21 mouse cellular contexts compared by ENCODE assay signal in genomic region chr13:42285896-42286295, GRCm38 (mm10). TPM values are rescaled to one million over a fixed set of nuclear protein-coding genes. Genes with fewer than 3 reads are reported as not detected.
A peak's percentile ranks its signal among the peaks of the same experiment; 100 is the strongest.
DNase-seq lines count a peak whose midpoint lies in the region; ATAC-seq and TF ChIP-seq lines count a peak whose summit lies in the region.
"Had no signal": no experiment of that assay in that cellular context is flagged by ENCODE, and none has a peak within 500 bp of the region (broad histone marks: within the 10 kb centered on the region; RNA-seq: fewer than 3 reads in every experiment).

No protein-coding gene starts in this region.

- TF ChIP-seq CTCF in gastrocnemius, adult 2 months (IDR thresholded peaks at IDR 0.05): no peak
- no peak for TF ChIP-seq CTCF in CH12.LX (conservative IDR thresholded peaks at IDR 0.05 in 1 of 2, IDR thresholded peaks at IDR 0.05 in 1 of 2; ENCODE audit: low read depth in 2 of 2, low read length in 2 of 2)

- dilution Hi-C loops in CH12.LX (cut with MboI; ENCODE audit: extremely low pct_ligation_motif_present, extremely low pct_unique_long_range_greater_than_20kb, low sequenced_read_pairs): no loop called here

- no peak for ATAC-seq in forebrain, embryonic 13.5 days
- ATAC-seq: lung, postnatal 0 days had no signal

- H3K4me2 ChIP-seq in CH12.LX (ENCODE audit: insufficient read depth, low read depth, poor library complexity, severe bottlenecking): no peak overlapping the region
- H3K4me2 ChIP-seq in forebrain, embryonic 13.5 days: no peak overlapping the region
- H3K4me2 ChIP-seq: hindbrain, embryonic 13.5 days; limb, embryonic 12.5 days; liver, embryonic 15.5 days; neural tube, embryonic 15.5 days had no signal

- H3K36me3 ChIP-seq in CH12.LX (replicated peaks in 1 of 2; ENCODE audit: control insufficient read depth in 1 of 2, insufficient read depth in 1 of 2, low read length in 1 of 2): no peaks in the 10 kb centered on the region
- H3K36me3 ChIP-seq in forebrain, embryonic 13.5 days (ENCODE audit: poor library complexity, severe bottlenecking): no peaks in the 10 kb centered on the region
- H3K36me3 ChIP-seq: forebrain, embryonic 10.5 days; hindbrain, embryonic 13.5 days; limb, embryonic 12.5 days; liver, embryonic 15.5 days; neural tube, embryonic 15.5 days had no signal

- 91% methylated on average over 3 of the region's 3 CpGs for WGBS in forebrain, embryonic 13.5 days

- H3K27me3 ChIP-seq in CH12.LX (replicated peaks): no peaks in the 10 kb centered on the region
- H3K27me3 ChIP-seq in forebrain, embryonic 13.5 days: no peaks in the 10 kb centered on the region
- H3K27me3 ChIP-seq: hindbrain, embryonic 13.5 days; limb, embryonic 12.5 days; liver, embryonic 15.5 days; neural tube, embryonic 15.5 days had no signal

- TF ChIP-seq RAD21 in CH12.LX (IDR thresholded peaks at IDR 0.05; ENCODE audit: low read depth, low read length): no peak

- H3K27ac ChIP-seq in gastrocnemius, adult 2 months: no peak overlapping the region
- no peak overlapping the region for H3K27ac ChIP-seq in CH12.LX (ENCODE audit: insufficient read depth, low read depth)
- H3K27ac ChIP-seq in forebrain, embryonic 13.5 days: no peak overlapping the region
- H3K27ac ChIP-seq: forebrain, embryonic 10.5 days; hindbrain, embryonic 13.5 days; limb, embryonic 12.5 days; liver, embryonic 15.5 days; neural tube, embryonic 15.5 days had no signal

- H3K79me2 ChIP-seq in CH12.LX (replicated peaks; ENCODE audit: control insufficient read depth, extremely low read depth, insufficient read depth, poor library complexity, severe bottlenecking): no peaks in the 10 kb centered on the region

- intact Hi-C loops in gastrocnemius, adult 2 months (cut with DNase I): no loop called here
- intact Hi-C loops in gastrocnemius, postnatal 36 days (cut with DNase I): no loop called here
- intact Hi-C loops in heart, postnatal 10 days (cut with DNase I): no loop called here

- no peak for TF ChIP-seq POLR2A in CH12.LX (IDR thresholded peaks at IDR 0.05; ENCODE audit: low read depth, low read length)

- H3K9me3 ChIP-seq in CH12.LX (replicated peaks; ENCODE audit: low read length): no peaks in the 10 kb centered on the region
- no peaks in the 10 kb centered on the region for H3K9me3 ChIP-seq in forebrain, embryonic 13.5 days (replicated peaks)
- H3K9me3 ChIP-seq: forebrain, embryonic 10.5 days; hindbrain, embryonic 13.5 days; limb, embryonic 12.5 days; liver, embryonic 15.5 days; neural tube, embryonic 15.5 days had no signal

- no peak for TF ChIP-seq EP300 in CH12.LX (IDR thresholded peaks at IDR 0.05; ENCODE audit: low read length)

- peak; percentile 13 to 52 for DNase-seq in adrenal gland, adult (ENCODE audit: inconsistent age in 2 of 2, low spot score in 1 of 2)
- no peak for DNase-seq in adrenal gland, adult 8-10 months
- peak; percentile 56 for DNase-seq in gastrocnemius, adult 2 months
- no peak for DNase-seq in gastrocnemius, postnatal 36 days
- no peak for DNase-seq in CH12.LX (ENCODE audit: extremely low read depth)
- peak; percentile 62 to 75 for DNase-seq in heart, postnatal 10 days
- DNase-seq in right cerebral cortex, adult 2 months (ENCODE audit: low spot score in 2 of 2): no peak
- DNase-seq: cerebellum, adult 8-10 months; kidney, postnatal 4 days; midbrain, embryonic 14.5 days; right cerebral cortex, postnatal 4 days; thymus, adult 2 months had no signal

- in situ Hi-C loops in CH12.LX (cut with MboI; ENCODE audit: low pct_ligation_motif_present, low pct_unique_long_range_greater_than_20kb, low sequenced_read_pairs): no loop called here

- no peak overlapping the region for H3K9ac ChIP-seq in CH12.LX (ENCODE audit: insufficient read depth, low read depth)
- H3K9ac ChIP-seq in forebrain, embryonic 13.5 days: no peak overlapping the region
- H3K9ac ChIP-seq: hindbrain, embryonic 13.5 days; limb, embryonic 12.5 days; liver, embryonic 15.5 days; neural tube, embryonic 15.5 days had no signal

- H3K4me3 ChIP-seq in gastrocnemius, adult 2 months: no peak overlapping the region
- no peak overlapping the region for H3K4me3 ChIP-seq in CH12.LX (replicated peaks in 1 of 3; ENCODE audit: low read depth in 2 of 3, low read length in 2 of 3, poor library complexity in 1 of 3)
- H3K4me3 ChIP-seq in forebrain, embryonic 13.5 days: no peak overlapping the region
- H3K4me3 ChIP-seq: forebrain, embryonic 10.5 days; hindbrain, embryonic 13.5 days; limb, embryonic 12.5 days; liver, embryonic 15.5 days; myocyte; neural tube, embryonic 15.5 days had no signal

- peaks cover 3% of the 10 kb centered on the region in 2 experiments; a peak in 2 of 4 replicates for H3K4me1 ChIP-seq in CH12.LX (ENCODE audit: control insufficient read depth in 1 of 2, insufficient read depth in 2 of 2)
- H3K4me1 ChIP-seq in forebrain, embryonic 13.5 days: no peaks in the 10 kb centered on the region
- H3K4me1 ChIP-seq: forebrain, embryonic 10.5 days; hindbrain, embryonic 13.5 days; liver, embryonic 15.5 days; neural tube, embryonic 15.5 days had no signal

TF ChIP-seq in CH12.LX, 34 proteins besides CTCF, POLR2A, EP300 and RAD21:
- TF ChIP-seq BHLHE40 (IDR thresholded peaks at IDR 0.05; ENCODE audit: low read depth, low read length) (0 out of 2 replicates have a peak, but pooled peaks have one; percentile 25), ETS1 (conservative IDR thresholded peaks at IDR 0.05; ENCODE audit: low read depth, low read length) (no peak), KAT2A (IDR thresholded peaks at IDR 0.05; ENCODE audit: insufficient replicate concordance, low read length) (no peak), ZKSCAN1 (IDR thresholded peaks at IDR 0.05; ENCODE audit: borderline replicate concordance, low read depth, low read length) (no peak), E2F4 (IDR thresholded peaks at IDR 0.05; ENCODE audit: insufficient replicate concordance, low read depth, low read length) (no peak), MAFK (IDR thresholded peaks at IDR 0.05; ENCODE audit: insufficient replicate concordance, low read length) (no peak), IRF4 (IDR thresholded peaks at IDR 0.05; ENCODE audit: low read depth, low read length) (no peak), GABPA (IDR thresholded peaks at IDR 0.05; ENCODE audit: insufficient replicate concordance, low read depth, low read length) (no peak)
TF ChIP-seq in CH12.LX: peak in this region for 1.

RNA-seq across cellular contexts. Expression of gene Edn1, which starts 15.4 kb away (rescaled TPM):
- 1 to 10 TPM in 1 of 4 experiments, under 1 TPM in 3; 0.42 to 1.3 (median 0.81) TPM for total RNA-seq in adrenal gland, adult 8-10 months (2022)
- 1 to 10 TPM; 1.6 to 1.7 TPM for total RNA-seq in gastrocnemius, adult 2 months (2021)
- total RNA-seq in gastrocnemius, postnatal 36 days (2021): 1 to 10 TPM; 1.2 to 1.7 TPM
- total RNA-seq in CH12.LX (2012; rRNA removed): not detected in 2 replicates
- 0.18 TPM in 1 of 2 replicates, not detected in the other for total RNA-seq in CH12.LX (2014; rRNA removed)
- polyA plus RNA-seq in CH12.LX (2012; ENCODE audit: insufficient read length, low read depth): not detected in 2 replicates
- total RNA-seq in heart, postnatal 10 days (2021): 1 to 10 TPM; 7.4 to 8.4 TPM
- polyA plus RNA-seq in forebrain, embryonic 13.5 days (2015; fragmentation: Nextera tagmentation; extraction: Ambion mirVana): 0.82 and 1.1 TPM in 2 replicates
- total RNA-seq: megakaryocyte progenitor cell, adult 5-6 weeks had no signal

Comparison
In these comparisons a context has a peak if more than half of its experiments do, and no peak if none do; other contexts are left out.
1. DNase-seq: peak in adrenal gland, adult (2 of 2), gastrocnemius, adult 2 months (single experiment) and heart, postnatal 10 days (2 of 2); none in adrenal gland, adult 8-10 months (single experiment), gastrocnemius, postnatal 36 days (0 of 2), CH12.LX (single experiment) and right cerebral cortex, adult 2 months (0 of 2).